Mouse (Mus musculus): ENCODE results near the gene Gm9495. TPM values are rescaled to one million over a fixed set of nuclear protein-coding genes. Genes with fewer than 3 reads are reported as not detected.
"Not testable (repeated sequence)": the region's sequence is repeated elsewhere in the genome, so short reads cannot be mapped to it uniquely, and the experiment has no call there.

Gm9495 gene
- total RNA-seq (2021) = not detected
- long read RNA-seq, experiment 1 = 0 reads
- long read RNA-seq, experiment 2 = 0 reads

DNA sequence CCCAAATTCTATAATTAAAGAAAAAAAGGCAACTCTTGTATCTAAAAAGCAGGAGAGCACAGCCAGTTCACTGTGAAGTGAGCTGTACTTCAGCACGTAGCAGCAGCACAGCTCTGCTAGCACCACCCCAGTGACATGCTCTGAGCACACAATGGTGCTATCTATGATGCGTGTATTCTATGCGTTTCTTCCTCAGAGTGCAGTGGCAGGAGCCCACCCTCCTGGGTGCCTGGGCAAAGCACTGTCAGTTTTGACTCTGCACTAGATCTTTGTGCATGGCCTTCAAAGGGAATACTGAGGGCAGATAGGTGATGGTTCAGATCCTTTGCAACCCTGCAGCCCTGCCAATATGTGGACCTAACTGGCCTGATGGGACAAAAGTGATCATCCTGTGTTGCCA lies at the start of gene Gm9495:
Gm9495 (minus strand) TSS at position 101 of the 400 bp plus-strand sequence.
- DNase-seq (ENCODE audit: low spot score in 2 of 2) = not testable (repeated sequence)

DNA sequence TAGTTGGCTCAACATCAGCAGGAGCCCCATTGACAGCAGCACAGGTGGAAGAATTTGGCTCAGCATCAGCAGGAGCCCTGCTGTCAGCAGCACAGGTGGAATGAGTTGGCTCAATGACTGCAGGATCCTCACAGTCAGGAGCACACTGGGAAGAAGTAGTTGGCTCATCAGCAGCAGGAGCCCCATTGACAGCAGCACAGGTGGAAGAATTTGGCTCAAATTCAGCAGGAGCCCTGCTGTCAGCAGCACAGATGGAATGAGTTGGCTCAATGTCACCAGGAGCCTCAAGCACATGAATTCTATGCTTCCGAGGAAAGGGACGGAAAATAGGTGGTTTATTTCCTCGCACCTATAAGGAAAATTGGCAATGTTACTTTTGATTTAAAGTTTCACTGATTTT lies 21.6 kb upstream of the Gm9495 start:
- DNase-seq (ENCODE audit: low spot score in 2 of 2) = not testable (repeated sequence)

DNA sequence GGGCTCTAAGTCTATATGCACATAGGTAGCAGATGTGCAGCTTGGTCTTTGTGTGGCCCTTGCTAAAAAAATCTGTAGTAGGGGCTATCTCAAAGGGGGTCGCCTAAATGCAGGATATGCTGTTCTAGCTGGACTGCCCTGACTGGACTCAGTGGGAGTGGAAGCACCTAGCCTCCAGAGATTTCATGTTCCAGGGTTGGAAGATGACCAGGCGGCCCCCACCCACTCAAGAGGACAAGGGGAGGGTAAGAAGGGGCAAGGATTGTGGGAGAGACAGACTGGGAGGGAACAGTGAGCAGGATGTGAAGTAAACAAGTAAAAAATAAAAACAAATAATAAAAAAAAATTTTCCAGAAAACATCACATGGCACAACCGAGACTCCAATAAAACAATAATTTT lies 33.3 kb downstream of the Gm9495 start:
- DNase-seq (ENCODE audit: low spot score in 2 of 2) = not testable (repeated sequence)

DNA sequence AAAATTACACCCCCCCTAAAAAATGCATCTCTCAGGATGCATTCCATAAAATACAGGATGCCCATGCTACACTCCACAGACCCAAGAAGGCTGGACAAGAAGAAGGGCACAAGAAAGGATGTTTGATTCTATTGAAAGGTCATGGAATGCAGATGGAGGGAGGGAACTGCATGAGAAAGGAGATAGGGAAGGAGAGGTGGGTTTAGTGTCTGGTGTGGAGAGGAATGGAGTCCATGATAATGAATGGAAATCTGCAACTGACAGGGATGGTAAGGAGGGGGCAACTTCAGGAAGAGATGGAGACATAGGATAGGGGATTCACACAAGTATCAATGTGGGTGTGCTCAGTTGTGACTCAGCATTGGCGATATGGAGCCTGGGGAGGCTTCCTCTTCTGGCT lies 39.0 kb downstream of the Gm9495 start:
- no peak for DNase-seq (ENCODE audit: low spot score in 2 of 2)

DNA sequence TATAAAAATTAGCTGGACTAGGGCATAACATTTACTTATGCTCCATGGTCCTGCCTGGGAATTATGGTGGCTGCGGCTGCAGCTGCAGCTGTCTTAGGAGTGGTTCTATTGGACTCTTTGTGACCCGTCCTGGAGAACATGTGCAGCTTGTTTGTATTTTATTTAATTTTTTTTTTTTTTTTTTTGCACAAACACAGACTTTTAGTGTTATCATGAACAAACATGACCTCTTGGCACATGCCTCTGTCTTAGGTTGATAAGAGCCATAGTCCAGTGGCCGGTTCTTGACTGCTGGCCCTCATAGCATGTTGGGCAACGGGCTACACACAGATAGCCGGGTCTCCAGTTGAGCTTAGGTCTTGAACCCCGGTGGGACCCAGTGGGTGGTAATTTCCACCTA lies 48.6 kb downstream of the Gm9495 start:
- DNase-seq (ENCODE audit: low spot score in 2 of 2) = no peak

DNA sequence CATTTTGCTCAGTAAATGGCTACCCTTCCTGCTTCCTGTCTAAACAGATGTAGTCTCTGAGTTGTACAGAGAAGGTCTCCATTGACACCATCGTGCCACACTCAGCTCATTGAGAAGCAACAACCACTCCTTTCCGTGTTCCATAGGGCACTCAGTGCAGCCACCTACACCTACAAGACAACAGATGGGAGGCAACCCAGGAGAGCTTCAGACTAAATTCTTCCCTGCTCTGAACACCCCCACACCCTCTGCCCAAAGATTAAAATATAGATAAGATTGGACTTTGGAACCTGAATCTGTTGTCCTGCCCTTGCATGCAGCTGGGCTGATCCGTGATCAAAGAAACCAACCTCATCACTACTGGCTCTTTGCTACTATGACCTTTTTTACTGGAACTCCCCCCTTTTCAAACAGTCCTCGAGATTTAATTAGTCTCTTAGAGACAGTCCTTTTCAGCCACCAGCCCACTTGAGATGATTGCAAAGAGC lies 53.4 kb downstream of the Gm9495 start:
- no peak for DNase-seq (ENCODE audit: low spot score in 2 of 2)

DNA sequence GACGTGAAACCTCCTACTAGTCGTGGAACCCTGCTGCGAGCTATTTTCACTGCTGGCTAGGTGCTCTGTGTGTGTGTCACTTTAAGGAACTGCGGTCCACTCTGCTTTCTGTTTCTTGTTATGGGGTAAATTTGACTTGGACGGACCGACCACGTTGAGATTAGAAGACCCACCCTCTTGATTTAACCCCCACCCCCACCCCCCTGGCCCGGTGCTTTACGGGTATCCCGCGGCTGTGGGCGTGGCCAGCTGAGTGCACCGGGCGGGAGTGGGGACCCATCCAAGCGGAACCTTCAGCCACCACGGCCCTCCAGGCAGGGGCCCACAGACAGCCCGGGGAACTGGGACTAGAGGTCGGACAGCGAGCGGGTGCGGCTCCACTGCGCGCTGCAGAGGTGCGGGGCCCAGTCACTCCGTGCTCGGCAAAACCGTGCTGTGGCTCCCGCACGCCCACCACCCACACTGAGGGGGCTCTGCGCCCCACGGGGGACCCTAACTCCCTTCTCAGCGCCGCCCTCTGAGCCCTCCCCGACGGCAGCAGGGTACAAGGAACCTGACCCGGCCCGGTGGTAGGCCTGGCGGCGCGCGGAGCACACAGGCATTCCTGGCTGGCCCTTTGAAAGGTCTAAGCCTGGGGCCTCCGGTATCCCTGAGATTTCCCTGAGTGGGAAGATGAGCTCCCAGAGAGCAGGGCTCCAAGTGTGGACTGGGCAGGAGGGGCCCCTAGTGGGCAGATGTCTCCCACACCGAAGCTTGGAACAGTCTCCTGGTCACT lies 54.0 kb downstream of the Gm9495 start:
- peak; percentile 47 to 56 for DNase-seq (ENCODE audit: low spot score in 2 of 2)

DNA sequence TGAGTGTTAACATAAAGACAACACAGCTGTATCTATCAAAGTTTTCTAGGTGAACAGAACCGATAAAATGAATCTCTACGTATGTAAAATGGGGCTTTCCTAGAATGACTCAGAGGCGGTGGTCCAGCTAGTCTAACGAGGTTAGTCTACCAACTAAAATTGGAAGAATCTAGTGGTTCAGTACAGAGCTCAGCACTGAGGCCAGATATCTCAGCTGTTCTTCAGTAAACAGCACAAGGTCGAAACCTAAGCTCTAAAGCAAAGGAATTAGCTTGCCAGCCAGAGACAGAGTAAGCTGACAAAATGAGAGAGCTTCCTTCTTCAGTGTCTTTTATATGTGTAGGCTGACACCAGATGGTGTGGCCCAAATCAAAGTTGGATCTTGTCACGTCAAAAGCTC lies 57.2 kb downstream of the Gm9495 start:
- DNase-seq (ENCODE audit: low spot score in 2 of 2) = no peak

DNA sequence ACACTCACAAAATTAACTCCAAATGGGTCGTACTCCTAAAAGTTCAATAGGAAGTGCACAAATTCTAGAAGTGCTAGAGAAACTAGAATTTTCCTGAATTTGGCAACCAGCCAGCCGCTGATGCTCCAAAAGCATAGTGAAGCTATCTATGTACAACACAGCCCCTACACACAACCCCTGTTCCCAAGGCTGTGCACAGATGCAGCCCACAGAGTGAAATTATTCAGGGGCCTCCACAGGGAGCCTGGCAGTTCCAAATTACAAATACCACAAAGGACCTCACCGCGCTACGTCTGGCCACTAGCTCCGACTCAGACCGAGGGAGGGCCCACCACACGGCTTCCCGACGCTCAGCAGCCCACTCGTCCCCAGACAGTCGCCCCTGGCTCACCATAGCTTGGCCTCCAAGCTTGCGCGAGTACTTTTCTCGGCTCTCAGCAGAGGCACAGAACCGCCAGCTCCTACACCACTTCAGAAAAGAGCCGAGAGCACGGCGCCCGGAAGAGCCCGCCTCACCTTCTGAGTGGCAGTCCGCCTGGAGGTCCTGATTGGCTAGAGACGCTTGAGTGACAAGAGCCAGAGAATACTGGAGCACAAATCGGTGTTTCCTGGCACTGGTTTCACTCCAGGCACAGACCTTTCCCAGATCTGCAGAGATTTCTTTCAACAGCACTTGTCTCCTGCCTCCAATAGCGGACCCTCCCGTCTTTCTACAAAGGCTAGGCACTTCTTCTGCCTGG lies 58.1 kb downstream of the Gm9495 start:
- DNase-seq (ENCODE audit: low spot score in 2 of 2) = peak; percentile 79 to 81

DNA sequence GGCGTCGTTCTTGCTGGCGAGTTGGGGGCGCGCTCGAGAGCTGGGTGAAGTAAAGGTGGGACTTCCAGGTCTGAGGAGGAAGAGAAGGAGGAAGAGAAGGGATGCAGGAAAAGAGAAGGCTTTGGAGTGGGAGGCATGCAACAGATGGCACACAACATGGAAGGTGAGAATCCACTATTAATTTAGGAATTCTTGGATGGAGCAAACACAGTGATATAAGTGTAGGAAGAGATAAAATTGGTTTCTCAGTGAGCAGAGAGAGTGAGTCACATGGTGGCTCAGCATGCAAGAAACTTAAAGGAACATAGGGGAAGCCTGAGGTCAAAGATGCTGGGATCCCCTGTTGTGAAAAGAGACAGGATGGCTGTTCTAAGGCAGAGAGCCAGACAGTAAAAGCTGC lies 69.0 kb downstream of the Gm9495 start:
- DNase-seq (ENCODE audit: low spot score in 2 of 2) = no peak

Other genes with a start within 250 kb of the Gm9495 start
- 1 to 10 TPM; 7.2 to 7.9 TPM for gene Zfp930, start 244.5 kb downstream of the Gm9495 start, total RNA-seq (2021)
- 1 to 10 TPM; 1.9 to 5.3 TPM for gene D130040H23Rik, start 182.5 kb downstream of the Gm9495 start, total RNA-seq (2021)
- gene Gm7697, start 69.4 kb upstream of the Gm9495 start, total RNA-seq (2021) = not detected
- gene Zfp868, start 172.0 kb upstream of the Gm9495 start, total RNA-seq (2021) = 10 to 100 TPM; 11.1 to 13.3 TPM
- gene Zfp964, start 200.9 kb upstream of the Gm9495 start, total RNA-seq (2021) = 1 to 10 TPM; 2.7 to 3.0 TPM

Measured in adrenal gland, adult 18-20 months (tissue).